Mouse (Mus musculus) kidney, postnatal 0 days (tissue): ENCODE measurements at regions not wholly inside any gene's neighbourhood (a gene's known extent, or its start where the extent isn't known, plus 50 kb on each side); places are given as distances from the start of the nearest gene placed in this dataset.

Experiments used
- ATAC-seq: fragments of 200-750 bp; cut with Nextera tagmentation; replicated peaks from 2 replicates; pipeline ENCODE4 v1.8.0; 2017; ENCODE audit warnings: low read depth, moderate number of reproducible peaks, moderate TSS enrichment, moderate library complexity; ENCODE audit not compliant: low FRiP score
- DNase-seq: peaks from one replicate; pipeline ENCODE4 v3.0.0-alpha.2; 2016; ENCODE audit warnings: low spot score
- H3K27ac ChIP-seq: fragments of 300-500 bp; sonication (generic); 2 replicates; pipeline ENCODE4 v1.5.1; 2014; ENCODE audit warnings: mild to moderate bottlenecking
- H3K27me3 ChIP-seq: fragments of 300-500 bp; sonication (generic); 2 replicates; pipeline ENCODE4 v1.6.1; 2014; ENCODE audit warnings: low read length, mixed read lengths; ENCODE audit not compliant: insufficient read depth
- H3K36me3 ChIP-seq: fragments of 300-500 bp; sonication (generic); 2 replicates; pipeline ENCODE4 v1.6.1; 2014; ENCODE audit warnings: low read length, mixed read lengths; ENCODE audit not compliant: insufficient read depth
- H3K4me1 ChIP-seq: fragments of 300-500 bp; sonication (generic); replicated peaks from 2 replicates; pipeline ENCODE4 v1.6.1; 2014; ENCODE audit warnings: antibody characterized with exemption, low read length, mixed read lengths; ENCODE audit not compliant: insufficient read depth
- H3K4me2 ChIP-seq: fragments of 300-500 bp; sonication (generic); 2 replicates; pipeline ENCODE4 v1.6.1; 2014; ENCODE audit warnings: mild to moderate bottlenecking, low read length, moderate library complexity, mixed read lengths
- H3K4me3 ChIP-seq: fragments of 300-500 bp; sonication (generic); replicated peaks from 2 replicates; pipeline ENCODE4 v1.5.1; 2014; ENCODE audit warnings: low read depth, low read length
- H3K9ac ChIP-seq: fragments of 300-500 bp; sonication (generic); 2 replicates; pipeline ENCODE4 v1.6.1; 2014; ENCODE audit warnings: low read depth, low read length
- H3K9me3 ChIP-seq: fragments of 300-500 bp; sonication (generic); replicated peaks from 2 replicates; pipeline ENCODE4 v1.6.1; 2016; ENCODE audit warnings: low read length, inconsistent platforms, mixed read lengths
- CTCF ChIP-seq: IDR thresholded peaks from 2 replicates; pipeline ENCODE4 v1.5.1; 2016; ENCODE audit warnings: antibody characterized with exemption, low read depth, mild to moderate bottlenecking, moderate library complexity
- WGBS: fragments of 180-500 bp; shearing (Covaris S2); extraction: QIAGEN DNeasy Blood & Tissue Kit; methylation state at CpG from one replicate; pipeline ENCODE4 v1.1.7; 2014; 5-methylcytosine and 5-hydroxymethylcytosine counted together

GRCm38 (mm10) chr9:103869276-103869675 is 107.6 kb upstream of the Tmem108 start:
- Histone ChIP-seq H3K9me3 (no peaks in the 10 kb centered on the region), H3K4me1 (no peaks in the 10 kb centered on the region), H3K4me3 (no peak overlapping the region), H3K27me3 (no peaks in the 10 kb centered on the region), H3K27ac (no peak overlapping the region), H3K36me3 (no peaks in the 10 kb centered on the region), H3K9ac (no peak overlapping the region), H3K4me2 (no peak overlapping the region)
- WGBS = 96% methylated on average over 2 of the region's 2 CpGs
- ATAC-seq (no peak), DNase-seq (no peak)
- no peak for TF ChIP-seq CTCF

GRCm38 (mm10) chr9:103872119-103872518 is 110.5 kb upstream of the Tmem108 start:
- ATAC-seq (no peak), DNase-seq (no peak)
- no peak overlapping the region for H3K4me3 ChIP-seq
- TF ChIP-seq CTCF = no peak
- no peaks in the 10 kb centered on the region for H3K9me3 ChIP-seq
- WGBS = 71% methylated on average over 1 of the region's 1 CpGs
- H3K9ac ChIP-seq = no peak overlapping the region
- no peaks in the 10 kb centered on the region for H3K36me3 ChIP-seq
- no peaks in the 10 kb centered on the region for H3K4me1 ChIP-seq
- no peak overlapping the region for H3K27ac ChIP-seq
- no peaks in the 10 kb centered on the region for H3K27me3 ChIP-seq
- H3K4me2 ChIP-seq = no peak overlapping the region

- ATAC-seq = no peak
- Histone ChIP-seq H3K4me2 (no peak overlapping the region), H3K27me3 (no peaks in the 10 kb centered on the region), H3K9ac (no peak overlapping the region), H3K27ac (no peak overlapping the region), H3K4me3 (no peak overlapping the region), H3K4me1 (no peaks in the 10 kb centered on the region), H3K9me3 (no peaks in the 10 kb centered on the region), H3K36me3 (no peaks in the 10 kb centered on the region)
- DNase-seq = no peak
- no peak for TF ChIP-seq CTCF
- 79% methylated on average over 9 of the region's 9 CpGs for WGBS
Measured at GRCm38 (mm10) chr9:103873876-103874275, 112.2 kb upstream of the Tmem108 start.

- no peak overlapping the region for H3K27ac ChIP-seq
- H3K4me1 ChIP-seq = no peaks in the 10 kb centered on the region
- H3K9me3 ChIP-seq = no peaks in the 10 kb centered on the region
- 78% methylated on average over 2 of the region's 2 CpGs for WGBS
- ATAC-seq = no peak
- no peak for DNase-seq
- H3K4me2 ChIP-seq = no peak overlapping the region
- no peak overlapping the region for H3K9ac ChIP-seq
- no peak overlapping the region for H3K4me3 ChIP-seq
- no peaks in the 10 kb centered on the region for H3K36me3 ChIP-seq
- H3K27me3 ChIP-seq = no peaks in the 10 kb centered on the region
- no peak for TF ChIP-seq CTCF
Measured at GRCm38 (mm10) chr9:103877851-103878250, 116.2 kb upstream of the Tmem108 start.

GRCm38 (mm10) chr9:103892827-103893226 is 109.5 kb upstream of the Nphp3 start:
- no peaks in the 10 kb centered on the region for H3K36me3 ChIP-seq
- no peaks in the 10 kb centered on the region for H3K4me1 ChIP-seq
- no peak for TF ChIP-seq CTCF
- H3K4me2 ChIP-seq = no peak overlapping the region
- H3K4me3 ChIP-seq = no peak overlapping the region
- H3K9me3 ChIP-seq = no peaks in the 10 kb centered on the region
- no peaks in the 10 kb centered on the region for H3K27me3 ChIP-seq
- no peak for ATAC-seq
- DNase-seq = no peak
- WGBS = 67% methylated on average over 4 of the region's 4 CpGs
- no peak overlapping the region for H3K27ac ChIP-seq
- H3K9ac ChIP-seq = no peak overlapping the region

GRCm38 (mm10) chr9:103894376-103894775 is 108.0 kb upstream of the Nphp3 start:
- ATAC-seq (no peak), DNase-seq (no peak)
- Histone ChIP-seq H3K4me1 (no peaks in the 10 kb centered on the region), H3K27ac (no peak overlapping the region), H3K36me3 (no peaks in the 10 kb centered on the region), H3K9me3 (no peaks in the 10 kb centered on the region), H3K9ac (no peak overlapping the region), H3K4me3 (no peak overlapping the region), H3K27me3 (no peaks in the 10 kb centered on the region), H3K4me2 (no peak overlapping the region)
- TF ChIP-seq CTCF = no peak
- 88% methylated on average over 2 of the region's 2 CpGs for WGBS

GRCm38 (mm10) chr9:103899311-103899710 is 103.0 kb upstream of the Nphp3 start:
- no peak overlapping the region for H3K4me3 ChIP-seq
- no peaks in the 10 kb centered on the region for H3K9me3 ChIP-seq
- no peak for TF ChIP-seq CTCF
- no peak for DNase-seq
- no peak overlapping the region for H3K27ac ChIP-seq
- H3K4me2 ChIP-seq = no peak overlapping the region
- WGBS = 77% methylated on average over 2 of the region's 2 CpGs
- no peaks in the 10 kb centered on the region for H3K27me3 ChIP-seq
- ATAC-seq = no peak
- H3K9ac ChIP-seq = no peak overlapping the region
- no peaks in the 10 kb centered on the region for H3K36me3 ChIP-seq
- no peaks in the 10 kb centered on the region for H3K4me1 ChIP-seq
